Comparison of ENCODE assay signal across 9 mouse cellular contexts in genomic region chr4:140610841-140611609, GRCm38 (mm10). TPM values are rescaled to one million over a fixed set of nuclear protein-coding genes. Genes with fewer than 3 reads are reported as not detected.
A peak's percentile ranks its signal among the peaks of the same experiment; 100 is the strongest.
DNase-seq lines count a peak whose midpoint lies in the region; ATAC-seq and TF ChIP-seq lines count a peak whose summit lies in the region.
"Had no signal": no experiment of that assay in that cellular context is flagged by ENCODE, and none has a peak within 500 bp of the region (broad histone marks: within the 10 kb centered on the region; RNA-seq: fewer than 3 reads in every experiment).

No protein-coding gene starts in this region.

- WGBS in liver, embryonic 12.5 days (ENCODE audit: insufficient replicate concordance) = 44% methylated on average over 12 of the region's 12 CpGs
- WGBS in liver, postnatal 0 days (ENCODE audit: insufficient replicate concordance) = 52% methylated on average over 12 of the region's 12 CpGs
- 25% methylated on average over 12 of the region's 12 CpGs for WGBS in hindbrain, embryonic 15.5 days
- 34% methylated on average over 12 of the region's 12 CpGs for WGBS in neural tube, embryonic 15.5 days

- H3K4me1 ChIP-seq in liver, embryonic 12.5 days = peaks cover 14% of the 10 kb centered on the region
- H3K4me1 ChIP-seq in liver, postnatal 0 days (ENCODE audit: insufficient read depth) = no peaks in the 10 kb centered on the region
- H3K4me1 ChIP-seq in hindbrain, embryonic 15.5 days (replicated peaks) = peaks cover 21% of the 10 kb centered on the region
- peaks cover 20% of the 10 kb centered on the region for H3K4me1 ChIP-seq in neural tube, embryonic 15.5 days

- intact Hi-C loops in left cerebral cortex, postnatal 25 days (cut with DNase I) = no loop called here

- H3K27ac ChIP-seq in liver, embryonic 12.5 days = peak overlapping the region; percentile 48
- no peak overlapping the region for H3K27ac ChIP-seq in liver, postnatal 0 days (ENCODE audit: low read depth)
- peak overlapping the region; percentile 3; the same call in 1 of the 2 replicates for H3K27ac ChIP-seq in hindbrain, embryonic 15.5 days (replicated peaks)
- peak overlapping the region; percentile 37; the same call in 1 of the 2 replicates for H3K27ac ChIP-seq in neural tube, embryonic 15.5 days (replicated peaks)
- H3K27ac ChIP-seq: left cerebral cortex, adult 2 months had no signal

- H3K9me3 ChIP-seq in liver, embryonic 12.5 days (replicated peaks) = no peaks in the 10 kb centered on the region
- H3K9me3 ChIP-seq in liver, postnatal 0 days (ENCODE audit: low read length) = no peaks in the 10 kb centered on the region
- H3K9me3 ChIP-seq in hindbrain, embryonic 15.5 days = no peaks in the 10 kb centered on the region
- H3K9me3 ChIP-seq in neural tube, embryonic 15.5 days (replicated peaks) = no peaks in the 10 kb centered on the region

- TF ChIP-seq CTCF in liver, postnatal 0 days (IDR thresholded peaks at IDR 0.05; ENCODE audit: low read depth) = no peak

- TF ChIP-seq EP300 in liver, postnatal 0 days (IDR thresholded peaks at IDR 0.05; ENCODE audit: low read depth) = no peak

- H3K4me3 ChIP-seq in liver, embryonic 12.5 days = no peak overlapping the region
- no peak overlapping the region for H3K4me3 ChIP-seq in liver, postnatal 0 days (ENCODE audit: low read depth, low read length)
- no peak overlapping the region for H3K4me3 ChIP-seq in hindbrain, embryonic 15.5 days
- H3K4me3 ChIP-seq in neural tube, embryonic 15.5 days (replicated peaks) = no peak overlapping the region
- H3K4me3 ChIP-seq: left cerebral cortex, adult 2 months had no signal

- ATAC-seq in liver, embryonic 12.5 days = peak; percentile 14; the same call in 1 of the 2 replicates
- no peak for ATAC-seq in liver, postnatal 0 days
- ATAC-seq in hindbrain, embryonic 15.5 days (ENCODE audit: low FRiP score, low read depth) = no peak
- ATAC-seq in neural tube, embryonic 15.5 days (ENCODE audit: low FRiP score) = no peak

- no peaks in the 10 kb centered on the region for H3K27me3 ChIP-seq in liver, embryonic 12.5 days (replicated peaks)
- H3K27me3 ChIP-seq in liver, postnatal 0 days (ENCODE audit: insufficient read depth, low read length) = no peaks in the 10 kb centered on the region
- no peaks in the 10 kb centered on the region for H3K27me3 ChIP-seq in hindbrain, embryonic 15.5 days
- H3K27me3 ChIP-seq in neural tube, embryonic 15.5 days (replicated peaks) = no peaks in the 10 kb centered on the region

- H3K36me3 ChIP-seq in liver, embryonic 12.5 days = no peaks in the 10 kb centered on the region; the same call in 1 of the 2 replicates
- H3K36me3 ChIP-seq in liver, postnatal 0 days (replicated peaks; ENCODE audit: insufficient read depth, low read length) = peaks cover 5% of the 10 kb centered on the region
- H3K36me3 ChIP-seq in hindbrain, embryonic 15.5 days = peaks cover 27% of the 10 kb centered on the region
- H3K36me3 ChIP-seq in neural tube, embryonic 15.5 days = peaks cover 35% of the 10 kb centered on the region

- H3K9ac ChIP-seq in liver, embryonic 12.5 days = no peak overlapping the region
- no peak overlapping the region for H3K9ac ChIP-seq in liver, postnatal 0 days (replicated peaks)
- no peak overlapping the region for H3K9ac ChIP-seq in hindbrain, embryonic 15.5 days
- no peak overlapping the region for H3K9ac ChIP-seq in neural tube, embryonic 15.5 days (replicated peaks)

- H3K4me2 ChIP-seq in liver, embryonic 12.5 days = no peak overlapping the region
- H3K4me2 ChIP-seq in liver, postnatal 0 days (ENCODE audit: low read depth, low read length) = no peak overlapping the region
- H3K4me2 ChIP-seq in hindbrain, embryonic 15.5 days = no peak overlapping the region
- H3K4me2 ChIP-seq in neural tube, embryonic 15.5 days = no peak overlapping the region

- DNase-seq in cerebellum, postnatal 10 days = peak; percentile 66 to 81
- no peak for DNase-seq in cerebellum, adult 11 months
- no peak for DNase-seq in liver, postnatal 0 days
- no peak for DNase-seq in left cerebral cortex, postnatal 25 days (ENCODE audit: low spot score in 2 of 2)
- DNase-seq in left cerebral cortex, adult 8-10 months (ENCODE audit: low spot score in 2 of 2) = no peak

RNA-seq across cellular contexts. Expression of gene Arhgef10l, which starts 54.8 kb away (rescaled TPM):
- polyA plus RNA-seq in liver, embryonic 12.5 days (2016; fragmentation: Nextera tagmentation; extraction: Ambion mirVana) = 3.5 and 3.7 TPM in 2 replicates
- polyA plus RNA-seq in liver, postnatal 0 days (2015; fragmentation: Nextera tagmentation; extraction: Ambion mirVana) = 6.3 and 7.6 TPM in 2 replicates
- 26.2 and 28.2 TPM in 2 replicates for polyA plus RNA-seq in hindbrain, embryonic 15.5 days (2015; fragmentation: Nextera tagmentation; extraction: Ambion mirVana)
- polyA plus RNA-seq in neural tube, embryonic 15.5 days (2015; fragmentation: Nextera tagmentation; extraction: Ambion mirVana) = 23.6 and 26.4 TPM in 2 replicates
- 10 to 100 TPM; 53.2 to 57.9 TPM for total RNA-seq in left cerebral cortex, postnatal 25 days (2021)
- 10 to 100 TPM; 68.0 to 98.1 (median 77.8) TPM for total RNA-seq in left cerebral cortex, adult 8-10 months (2022)

Comparison
In these comparisons a context has a peak if more than half of its experiments do, and no peak if none do; other contexts are left out.
1. DNase-seq: peak in cerebellum, postnatal 10 days (2 of 2); none in cerebellum, adult 11 months (single experiment), liver, postnatal 0 days (single experiment), left cerebral cortex, postnatal 25 days (0 of 2) and left cerebral cortex, adult 8-10 months (0 of 2).